Mouse (Mus musculus) neural tube, embryonic 14.5 days (tissue): ENCODE measurements at regions not wholly inside any gene's neighbourhood (a gene's known extent, or its start where the extent isn't known, plus 50 kb on each side); places are given as distances from the start of the nearest gene placed in this dataset.

Source experiments
- ATAC-seq: fragments of 200-750 bp; cut with Nextera tagmentation; 2 replicates; pipeline ENCODE4 v1.8.0; 2017; ENCODE audit warnings: low read depth, mild to moderate bottlenecking, moderate TSS enrichment, moderate library complexity
- H3K27ac ChIP-seq: fragments of 300-500 bp; sonication (generic); 2 replicates; pipeline ENCODE4 v1.5.1; 2014; ENCODE audit warnings: low read depth, mild to moderate bottlenecking, control low read depth, low read length, moderate library complexity, mixed read lengths
- H3K27me3 ChIP-seq: fragments of 300-500 bp; sonication (generic); 2 replicates; pipeline ENCODE4 v1.6.1; 2014; ENCODE audit warnings: low read length; ENCODE audit not compliant: control insufficient read depth, insufficient read depth
- H3K36me3 ChIP-seq: fragments of 300-500 bp; sonication (generic); 2 replicates; pipeline ENCODE4 v1.6.1; 2014; ENCODE audit warnings: low read length, mixed read lengths; ENCODE audit not compliant: control insufficient read depth, insufficient read depth
- H3K4me1 ChIP-seq: fragments of 300-500 bp; sonication (generic); 2 replicates; pipeline ENCODE4 v1.6.1; 2014; ENCODE audit warnings: low read length; ENCODE audit not compliant: control insufficient read depth, insufficient read depth
- H3K4me2 ChIP-seq: fragments of 300-500 bp; sonication (generic); 2 replicates; pipeline ENCODE4 v1.6.1; 2014; ENCODE audit warnings: mild to moderate bottlenecking, low read depth, low read length, control low read depth
- H3K4me3 ChIP-seq: fragments of 300-500 bp; sonication (generic); 2 replicates; pipeline ENCODE4 v1.5.1; 2014; ENCODE audit warnings: low read depth, low read length, control low read depth, mixed read lengths
- H3K9ac ChIP-seq: fragments of 300-500 bp; sonication (generic); replicated peaks from 2 replicates; pipeline ENCODE4 v1.6.1; 2014; ENCODE audit warnings: low read depth, mild to moderate bottlenecking, control low read depth, low read length, mixed read lengths
- H3K9me3 ChIP-seq: fragments of 300-500 bp; sonication (generic); 2 replicates; pipeline ENCODE4 v1.6.1; 2016; ENCODE audit warnings: low read length; ENCODE audit not compliant: control insufficient read depth
- WGBS: fragments of 180-500 bp; shearing (Covaris S2); extraction: QIAGEN DNeasy Blood & Tissue Kit; methylation state at CpG from one replicate; pipeline ENCODE4 v1.1.7; 2014; 5-methylcytosine and 5-hydroxymethylcytosine counted together

- no peak for ATAC-seq
- H3K9me3 ChIP-seq: no peaks in the 10 kb centered on the region
- 78% methylated on average over 5 of the region's 5 CpGs for WGBS
- no peak overlapping the region for H3K4me3 ChIP-seq
- H3K27ac ChIP-seq: no peak overlapping the region
- no peaks in the 10 kb centered on the region for H3K36me3 ChIP-seq
- no peaks in the 10 kb centered on the region for H3K4me1 ChIP-seq
- H3K27me3 ChIP-seq: no peaks in the 10 kb centered on the region
- H3K9ac ChIP-seq: no peak overlapping the region
- H3K4me2 ChIP-seq: no peak overlapping the region
Observed at GRCm38 (mm10) chr1:35926191-35927048, 141.8 kb upstream of the Hs6st1 start.

- ATAC-seq: no peak
- no peak overlapping the region for H3K27ac ChIP-seq
- no peaks in the 10 kb centered on the region for H3K9me3 ChIP-seq
- H3K4me1 ChIP-seq: no peaks in the 10 kb centered on the region
- H3K9ac ChIP-seq: no peak overlapping the region
- no peak overlapping the region for H3K4me2 ChIP-seq
- H3K27me3 ChIP-seq: no peaks in the 10 kb centered on the region
- 74% methylated on average over 3 of the region's 3 CpGs for WGBS
- H3K36me3 ChIP-seq: no peaks in the 10 kb centered on the region
- H3K4me3 ChIP-seq: no peak overlapping the region
Observed at GRCm38 (mm10) chr1:35927049-35927415, 141.2 kb upstream of the Hs6st1 start.

- Histone ChIP-seq H3K9me3 (no peaks in the 10 kb centered on the region), H3K27ac (no peak overlapping the region), H3K4me1 (no peaks in the 10 kb centered on the region), H3K27me3 (no peaks in the 10 kb centered on the region), H3K36me3 (no peaks in the 10 kb centered on the region), H3K9ac (no peak overlapping the region), H3K4me2 (no peak overlapping the region), H3K4me3 (no peak overlapping the region)
- WGBS: 72% methylated on average over 3 of the region's 3 CpGs
- no peak for ATAC-seq
Observed at GRCm38 (mm10) chr1:35930351-35930750, 137.8 kb upstream of the Hs6st1 start.

- H3K4me2 ChIP-seq: no peak overlapping the region
- H3K27ac ChIP-seq: no peak overlapping the region
Observed at GRCm38 (mm10) chr1:35931056-35931455, 137.1 kb upstream of the Hs6st1 start.

GRCm38 (mm10) chr1:35933511-35933910 is 134.7 kb upstream of the Hs6st1 start:
- WGBS: 83% methylated on average over 7 of the region's 7 CpGs
- Histone ChIP-seq H3K9me3 (no peaks in the 10 kb centered on the region), H3K4me3 (no peak overlapping the region), H3K9ac (no peak overlapping the region), H3K27me3 (no peaks in the 10 kb centered on the region), H3K27ac (no peak overlapping the region), H3K4me1 (no peaks in the 10 kb centered on the region), H3K36me3 (no peaks in the 10 kb centered on the region), H3K4me2 (no peak overlapping the region)
- no peak for ATAC-seq

More at GRCm38 (mm10) chr1:35931056-35931455, 137.1 kb upstream of the Hs6st1 start:
- Histone ChIP-seq H3K4me1 (no peaks in the 10 kb centered on the region), H3K4me3 (no peak overlapping the region), H3K27me3 (no peaks in the 10 kb centered on the region), H3K9me3 (no peaks in the 10 kb centered on the region), H3K9ac (no peak overlapping the region), H3K36me3 (no peaks in the 10 kb centered on the region)
- WGBS: 94% methylated on average over 7 of the region's 7 CpGs
- ATAC-seq: no peak

- ATAC-seq: no peak
- Histone ChIP-seq H3K27me3 (no peaks in the 10 kb centered on the region), H3K27ac (no peak overlapping the region), H3K4me1 (no peaks in the 10 kb centered on the region), H3K9me3 (no peaks in the 10 kb centered on the region), H3K4me3 (no peak overlapping the region), H3K4me2 (no peak overlapping the region), H3K9ac (no peak overlapping the region), H3K36me3 (no peaks in the 10 kb centered on the region)
- WGBS: 80% methylated on average over 7 of the region's 7 CpGs
Observed at GRCm38 (mm10) chr1:35935099-35935651, 133.0 kb upstream of the Hs6st1 start.

GRCm38 (mm10) chr1:35936362-35937093 is 131.7 kb upstream of the Hs6st1 start:
- 82% methylated on average over 5 of the region's 5 CpGs for WGBS
- no peak for ATAC-seq

GRCm38 (mm10) chr1:35940236-35940635 is 128.0 kb upstream of the Hs6st1 start:
- no peaks in the 10 kb centered on the region for H3K9me3 ChIP-seq
- H3K27ac ChIP-seq: no peak overlapping the region
- H3K9ac ChIP-seq: no peak overlapping the region
- H3K4me1 ChIP-seq: peaks cover 11% of the 10 kb centered on the region; the same call in 1 of the 2 replicates
- H3K27me3 ChIP-seq: no peaks in the 10 kb centered on the region
- no peaks in the 10 kb centered on the region for H3K36me3 ChIP-seq
- 85% methylated on average over 2 of the region's 2 CpGs for WGBS
- H3K4me3 ChIP-seq: no peak overlapping the region
- H3K4me2 ChIP-seq: no peak overlapping the region
- ATAC-seq: no peak

More at GRCm38 (mm10) chr1:35936362-35937093, 131.7 kb upstream of the Hs6st1 start:
- H3K27ac ChIP-seq: no peak overlapping the region
- H3K9me3 ChIP-seq: no peaks in the 10 kb centered on the region
- peaks cover 4% of the 10 kb centered on the region; the same call in 1 of the 2 replicates for H3K4me1 ChIP-seq
- H3K9ac ChIP-seq: no peak overlapping the region
- H3K27me3 ChIP-seq: no peaks in the 10 kb centered on the region
- no peaks in the 10 kb centered on the region for H3K36me3 ChIP-seq
- no peak overlapping the region for H3K4me2 ChIP-seq
- no peak overlapping the region for H3K4me3 ChIP-seq

- Histone ChIP-seq H3K27ac (no peak overlapping the region), H3K27me3 (no peaks in the 10 kb centered on the region), H3K4me2 (no peak overlapping the region), H3K4me1 (peaks cover 11% of the 10 kb centered on the region; the same call in 1 of the 2 replicates), H3K9me3 (no peaks in the 10 kb centered on the region), H3K9ac (no peak overlapping the region), H3K4me3 (no peak overlapping the region), H3K36me3 (no peaks in the 10 kb centered on the region)
- 10% methylated on average over 8 of the region's 8 CpGs for WGBS
- ATAC-seq: peak; percentile 72; the same call in 1 of the 2 replicates
Observed at GRCm38 (mm10) chr1:35941642-35942077, 126.5 kb upstream of the Hs6st1 start.
